Mouse (Mus musculus) CH12.LX (cell line): ENCODE results near the gene Prkn. TPM values are rescaled to one million over a fixed set of nuclear protein-coding genes. Genes with fewer than 3 reads are reported as not detected.

Experiments
- DNase-seq: peaks from one replicate; pipeline ENCODE4 v3.0.0-alpha.2; 2013; ENCODE audit errors: extremely low read depth
- H3K27ac ChIP-seq: 2 replicates; pipeline ENCODE4 v1.5.1; 2012; ENCODE audit warnings: low read depth, mild to moderate bottlenecking, control low read depth, moderate library complexity; ENCODE audit not compliant: insufficient read depth
- H3K27me3 ChIP-seq: replicated peaks from 2 replicates; pipeline ENCODE3; 2012; ENCODE audit warnings: inconsistent platforms
- H3K36me3 ChIP-seq, 2 experiments: replicated peaks in 1 of 2; 2 replicates each; pipeline versions ENCODE3 to v1.6.1; 2012; ENCODE audit warnings: inconsistent platforms in 1 of 2, low read length in 1 of 2, mild to moderate bottlenecking in 1 of 2, mixed read lengths in 1 of 2, moderate library complexity in 1 of 2; ENCODE audit not compliant: control insufficient read depth in 1 of 2, insufficient read depth in 1 of 2
- H3K4me1 ChIP-seq, 2 experiments: 2 replicates each; pipeline ENCODE4 v1.6.1; 2012; ENCODE audit warnings: inconsistent platforms in 1 of 2, moderate library complexity in 1 of 2; ENCODE audit not compliant: insufficient read depth in 2 of 2, control insufficient read depth in 1 of 2
- H3K4me2 ChIP-seq: 2 replicates; pipeline ENCODE4 v1.6.1; 2012; ENCODE audit warnings: low read depth, mild to moderate bottlenecking, control low read depth; ENCODE audit not compliant: poor library complexity, insufficient read depth, severe bottlenecking
- H3K4me3 ChIP-seq, 3 experiments: fragments of 150-350 bp in 1 of 3; sonication (generic) in 1 of 3; replicated peaks in 1 of 3; 2 replicates each; pipeline versions ENCODE3 to v1.5.1; 2011 to 2012; ENCODE audit warnings: low read depth in 2 of 3, low read length in 2 of 3, mild to moderate bottlenecking in 2 of 3, moderate library complexity in 2 of 3, control low read depth in 1 of 3, improper control_type of control experiment in 1 of 3, inconsistent platforms in 1 of 3, mixed read lengths in 1 of 3; ENCODE audit not compliant: poor library complexity in 1 of 3
- H3K79me2 ChIP-seq: replicated peaks from 2 replicates; pipeline ENCODE4 v1.6.1; 2012; ENCODE audit warnings: mild to moderate bottlenecking, moderate library complexity; ENCODE audit not compliant: control insufficient read depth, poor library complexity, insufficient read depth, severe bottlenecking; ENCODE audit errors: extremely low read depth
- H3K9ac ChIP-seq: 2 replicates; pipeline ENCODE4 v1.6.1; 2012; ENCODE audit warnings: low read depth, mild to moderate bottlenecking, control low read depth, moderate library complexity; ENCODE audit not compliant: insufficient read depth
- H3K9me3 ChIP-seq: replicated peaks from 2 replicates; pipeline ENCODE3; 2012; ENCODE audit warnings: low read length, inconsistent platforms, mixed read lengths
- BHLHE40 ChIP-seq: IDR thresholded peaks from 2 replicates; pipeline ENCODE4 v1.6.1; 2011; ENCODE audit warnings: mild to moderate bottlenecking, low read depth, low read length, improper control_type of control experiment
- CHD1 ChIP-seq: IDR thresholded peaks from 2 replicates; pipeline ENCODE4 v1.6.1; 2012; ENCODE audit warnings: low read depth, low read length, improper control_type of control experiment, inconsistent platforms
- CHD2 ChIP-seq: IDR thresholded peaks from 2 replicates; pipeline ENCODE4 v1.6.1; 2011; ENCODE audit warnings: low read length, improper control_type of control experiment
- E2F4 ChIP-seq: IDR thresholded peaks from 2 replicates; pipeline ENCODE4 v1.6.1; 2011; ENCODE audit warnings: low read depth, low read length, improper control_type of control experiment; ENCODE audit not compliant: insufficient replicate concordance
- ELF1 ChIP-seq: IDR thresholded peaks from 2 replicates; pipeline ENCODE4 v1.6.1; 2014; ENCODE audit warnings: low read depth, mild to moderate bottlenecking, inconsistent platforms, low read length, improper control_type of control experiment
- ETS1 ChIP-seq: conservative IDR thresholded peaks from 2 replicates; pipeline ENCODE4 v1.6.1; 2012; ENCODE audit warnings: low read depth, mild to moderate bottlenecking, inconsistent platforms, low read length, improper control_type of control experiment, moderate library complexity
- GABPA ChIP-seq: IDR thresholded peaks from 2 replicates; pipeline ENCODE4 v1.6.1; 2012; ENCODE audit warnings: low read depth, low read length, improper control_type of control experiment, inconsistent platforms; ENCODE audit not compliant: insufficient replicate concordance
- HCFC1 ChIP-seq: IDR thresholded peaks from 2 replicates; pipeline ENCODE4 v1.6.1; 2012; ENCODE audit warnings: low read depth, mild to moderate bottlenecking, inconsistent platforms, low read length, improper control_type of control experiment
- JUND ChIP-seq: conservative IDR thresholded peaks from 2 replicates; pipeline ENCODE4 v1.6.1; 2011; ENCODE audit warnings: low read depth, low read length, improper control_type of control experiment
- KAT2A ChIP-seq: IDR thresholded peaks from 2 replicates; pipeline ENCODE4 v1.6.1; 2012; ENCODE audit warnings: low read length, improper control_type of control experiment, inconsistent platforms; ENCODE audit not compliant: insufficient replicate concordance
- MAX ChIP-seq: IDR thresholded peaks from 2 replicates; pipeline ENCODE4 v1.6.1; 2011; ENCODE audit warnings: low read length, improper control_type of control experiment
- MEF2A ChIP-seq: IDR thresholded peaks from 2 replicates; pipeline ENCODE4 v1.6.1; 2014; ENCODE audit warnings: low read depth, mild to moderate bottlenecking, inconsistent platforms, low read length, improper control_type of control experiment, borderline replicate concordance
- MXI1 ChIP-seq: IDR thresholded peaks from 2 replicates; pipeline ENCODE4 v1.6.1; 2011; ENCODE audit warnings: mild to moderate bottlenecking, low read depth, low read length, improper control_type of control experiment
- MYC ChIP-seq: IDR thresholded peaks from 2 replicates; pipeline ENCODE4 v1.6.1; 2011; ENCODE audit warnings: low read depth, mild to moderate bottlenecking, improper control_type of control experiment, low read length
- NELFE ChIP-seq: IDR thresholded peaks from 2 replicates; pipeline ENCODE4 v1.6.1; 2011; ENCODE audit warnings: low read depth, low read length, improper control_type of control experiment
- NRF1 ChIP-seq: IDR thresholded peaks from 2 replicates; pipeline ENCODE4 v1.6.1; 2014; ENCODE audit warnings: low read depth, mild to moderate bottlenecking, inconsistent platforms, low read length, improper control_type of control experiment, moderate library complexity
- PAX5 ChIP-seq: IDR thresholded peaks from 2 replicates; pipeline ENCODE4 v1.6.1; 2012; ENCODE audit warnings: low read length, inconsistent platforms, mixed read lengths
- POLR2A ChIP-seq: IDR thresholded peaks from 2 replicates; pipeline ENCODE4 v1.6.1; 2011; ENCODE audit warnings: low read depth, mild to moderate bottlenecking, improper control_type of control experiment, low read length
- POLR2AphosphoS2 ChIP-seq: IDR thresholded peaks from 2 replicates; pipeline ENCODE4 v1.6.1; 2011; ENCODE audit warnings: low read depth, low read length, improper control_type of control experiment
- SIN3A ChIP-seq: IDR thresholded peaks from 2 replicates; pipeline ENCODE4 v1.6.1; 2012; ENCODE audit warnings: low read length, improper control_type of control experiment, inconsistent platforms
- TBP ChIP-seq: conservative IDR thresholded peaks from 2 replicates; pipeline ENCODE4 v1.6.1; 2011; ENCODE audit warnings: low read depth, low read length, improper control_type of control experiment
- TCF12 ChIP-seq: IDR thresholded peaks from 2 replicates; pipeline ENCODE4 v1.6.1; 2014; ENCODE audit warnings: low read depth, mild to moderate bottlenecking, inconsistent platforms, low read length, improper control_type of control experiment
- UBTF ChIP-seq: IDR thresholded peaks from 2 replicates; pipeline ENCODE4 v1.6.1; 2012; ENCODE audit warnings: low read depth, mild to moderate bottlenecking, inconsistent platforms, low read length, improper control_type of control experiment, moderate library complexity
- USF1 ChIP-seq: IDR thresholded peaks from 2 replicates; pipeline ENCODE4 v1.6.1; 2014; ENCODE audit warnings: low read depth, mild to moderate bottlenecking, inconsistent platforms, low read length, improper control_type of control experiment
- ZC3H11A ChIP-seq: IDR thresholded peaks from 2 replicates; pipeline ENCODE4 v1.6.1; 2012; ENCODE audit warnings: low read depth, mild to moderate bottlenecking, inconsistent platforms, low read length, improper control_type of control experiment
- ZKSCAN1 ChIP-seq: IDR thresholded peaks from 2 replicates; pipeline ENCODE4 v1.6.1; 2012; ENCODE audit warnings: low read depth, inconsistent platforms, low read length, improper control_type of control experiment, borderline replicate concordance
- ZNF384 ChIP-seq: IDR thresholded peaks from 2 replicates; pipeline ENCODE4 v1.6.1; 2012; ENCODE audit warnings: low read depth, low read length, improper control_type of control experiment, inconsistent platforms
- dilution Hi-C: fragments of 300-500 bp; cut with MboI; formaldehyde crosslinking; loops from 2 replicates; pipeline ENCODE4 v1.14.3; 2020; ENCODE audit warnings: low sequenced_read_pairs; ENCODE audit not compliant: extremely low pct_unique_long_range_greater_than_20kb, extremely low pct_ligation_motif_present
- in situ Hi-C: fragments of 300-500 bp; cut with MboI; formaldehyde crosslinking; loops from 3 replicates; pipeline ENCODE4 v1.14.3; 2019; ENCODE audit warnings: low sequenced_read_pairs, low pct_ligation_motif_present, low pct_unique_long_range_greater_than_20kb, mixed read lengths
- polyA plus RNA-seq: library from polyadenylated mRNA; unstranded; fragments of >175 nt; gene quantifications from 2 replicates; pipeline ENCODE4 v1.2.1, GENCODE M21; 2012; ENCODE audit warnings: low read depth; ENCODE audit not compliant: insufficient read length
- total RNA-seq, 2 experiments: library from RNA; depleted of rRNA; stranded (reverse); fragments of 300-350 nt in 1 of 2; fragments of >200 nt in 1 of 2; gene quantifications; 2 replicates each; pipeline ENCODE4 v1.2.3; 2012 to 2014

Prkn gene
- total and polyA plus RNA-seq, 3 experiments: 0.08 TPM; not detected in 2

GRCm38 (mm10) chr17:12048695-12049490, 1208.7 kb downstream of the Prkn start:
- Histone ChIP-seq H3K4me1 (no peaks in the 10 kb centered on the region), H3K27ac (no peak overlapping the region), H3K4me2 (no peak overlapping the region), H3K27me3 (no peaks in the 10 kb centered on the region), H3K4me3 (no peak overlapping the region), H3K36me3 (no peaks in the 10 kb centered on the region), H3K9me3 (peaks cover 2% of the 10 kb centered on the region), H3K9ac (no peak overlapping the region), H3K79me2 (no peaks in the 10 kb centered on the region)
- in situ Hi-C loops: no loop called here
- dilution Hi-C loops: no loop called here
- no peak for DNase-seq
- TF ChIP-seq NELFE: no peak
- TF ChIP-seq PAX5: no peak
- no peak for TF ChIP-seq USF1
- no peak for TF ChIP-seq ZC3H11A
- TF ChIP-seq CHD1: no peak
- TF ChIP-seq TBP: no peak
- TF ChIP-seq UBTF: no peak
- TF ChIP-seq POLR2A: no peak
- TF ChIP-seq ELF1: no peak
- no peak for TF ChIP-seq BHLHE40
- TF ChIP-seq CHD2: no peak
- no peak for TF ChIP-seq MXI1
- TF ChIP-seq KAT2A: no peak
- TF ChIP-seq ZNF384: no peak
- TF ChIP-seq MAX: no peak
- TF ChIP-seq ZKSCAN1: no peak
- TF ChIP-seq POLR2AphosphoS2: no peak

GRCm38 (mm10) chr17:12050261-12050660, 1210.1 kb downstream of the Prkn start:
- Histone ChIP-seq H3K4me2 (no peak overlapping the region), H3K4me3 (no peak overlapping the region), H3K9me3 (peaks cover 2% of the 10 kb centered on the region), H3K79me2 (no peaks in the 10 kb centered on the region), H3K9ac (no peak overlapping the region), H3K27me3 (no peaks in the 10 kb centered on the region), H3K36me3 (no peaks in the 10 kb centered on the region), H3K27ac (no peak overlapping the region), H3K4me1 (no peaks in the 10 kb centered on the region)
- in situ Hi-C loops (no loop called here), dilution Hi-C loops (no loop called here)
- no peak for DNase-seq
- TF ChIP-seq UBTF (no peak), JUND (no peak), ETS1 (no peak), BHLHE40 (no peak), PAX5 (no peak), MYC (no peak), POLR2AphosphoS2 (no peak), HCFC1 (no peak), MAX (no peak), GABPA (no peak), USF1 (no peak), MEF2A (no peak), ZNF384 (no peak), NRF1 (no peak), ZC3H11A (no peak), KAT2A (no peak), E2F4 (no peak), SIN3A (no peak), TCF12 (no peak), ELF1 (no peak)
